Mouse (Mus musculus): ENCODE measurements around the gene Tmem80.

GRCm38 (mm10) chr7:141299175-141299574 is 28.4 kb upstream of the Tmem80 start:
- TF ChIP-seq CTCF (IDR thresholded peaks at IDR 0.05; ENCODE audit: low read depth) (no peak), EP300 (IDR thresholded peaks at IDR 0.05; ENCODE audit: low read depth) (no peak)

Measured in heart, postnatal 0 days (tissue).